Mouse (Mus musculus): Measurements from ENCODE around the gene Dok4. TPM values are rescaled to one million over a fixed set of nuclear protein-coding genes. Genes with fewer than 3 reads are reported as not detected.

Gene Dok4
- 1 to 10 TPM; 7.7 to 9.8 TPM for total RNA-seq (2021)
- long read RNA-seq, experiment 1, transcript Dok4-201 (9 exons, 2,590 nt): major isoform, 17 of 22 reads
- long read RNA-seq, experiment 1, partial matches to known transcripts: 1 of 22 reads
- long read RNA-seq, experiment 1, other reads (novel, unspliced or antisense): 4 of 22 reads
- long read RNA-seq, experiment 2, transcript Dok4-201 (9 exons, 2,590 nt): major isoform, 8 of 9 reads
- long read RNA-seq, experiment 2, partial matches to known transcripts: 1 of 9 reads
- long read RNA-seq, experiment 2, other reads (novel, unspliced or antisense): 0 of 9 reads

GRCm38 (mm10) chr8:94876197-94876730, at the start of gene Dok4:
TSS of gene Dok4 (minus strand) at chr8:94876330.
- peak; percentile 96 to 99 for DNase-seq (ENCODE audit: low spot score in 2 of 2)

GRCm38 (mm10) chr8:94923405-94923804, 47.3 kb upstream of the Dok4 start, which contains the start of gene Adgrg5:
TSS of gene Adgrg5 (plus strand) at chr8:94923694.
- DNase-seq (ENCODE audit: low spot score in 2 of 2): no peak

GRCm38 (mm10) chr8:94922602-94923001, 46.5 kb upstream of the Dok4 start:
- no peak for DNase-seq (ENCODE audit: low spot score in 2 of 2)

GRCm38 (mm10) chr8:94922176-94922575, 46.0 kb upstream of the Dok4 start:
- no peak for DNase-seq (ENCODE audit: low spot score in 2 of 2)

- no peak for DNase-seq (ENCODE audit: low spot score in 2 of 2)
These were observed 43.1 kb upstream of the Dok4 start for GRCm38 (mm10) chr8:94919256-94919655.

GRCm38 (mm10) chr8:94917851-94918495, 41.8 kb upstream of the Dok4 start, which contains the start of gene Ccdc102a:
TSS of gene Ccdc102a (minus strand) at chr8:94918098.
- DNase-seq (ENCODE audit: low spot score in 2 of 2): peak; percentile 61 to 64

GRCm38 (mm10) chr8:94917352-94917751, 41.2 kb upstream of the Dok4 start:
- peak; percentile 88 to 89 for DNase-seq (ENCODE audit: low spot score in 2 of 2)

- no peak for DNase-seq (ENCODE audit: low spot score in 2 of 2)
These were observed 40.8 kb upstream of the Dok4 start for GRCm38 (mm10) chr8:94916960-94917324.

GRCm38 (mm10) chr8:94916311-94916959, 40.3 kb upstream of the Dok4 start:
- DNase-seq (ENCODE audit: low spot score in 2 of 2): no peak

- DNase-seq (ENCODE audit: low spot score in 2 of 2): no peak
These were observed 38.6 kb upstream of the Dok4 start for GRCm38 (mm10) chr8:94914701-94915101.

GRCm38 (mm10) chr8:94914256-94914655, 38.1 kb upstream of the Dok4 start:
- DNase-seq (ENCODE audit: low spot score in 2 of 2): no peak

GRCm38 (mm10) chr8:94913061-94913660, 37.0 kb upstream of the Dok4 start:
- DNase-seq (ENCODE audit: low spot score in 2 of 2): peak; percentile 70 to 76

GRCm38 (mm10) chr8:94908847-94909246, 32.7 kb upstream of the Dok4 start:
- peak; percentile 87 to 88 for DNase-seq (ENCODE audit: low spot score in 2 of 2)

GRCm38 (mm10) chr8:94907591-94908300, 31.6 kb upstream of the Dok4 start:
- no peak for DNase-seq (ENCODE audit: low spot score in 2 of 2)

- DNase-seq (ENCODE audit: low spot score in 2 of 2): peak; percentile 80
These were observed 28.5 kb upstream of the Dok4 start for GRCm38 (mm10) chr8:94904450-94905175.

GRCm38 (mm10) chr8:94903709-94904108, 27.6 kb upstream of the Dok4 start:
- no peak for DNase-seq (ENCODE audit: low spot score in 2 of 2)

GRCm38 (mm10) chr8:94901031-94901430, 24.9 kb upstream of the Dok4 start:
- no peak for DNase-seq (ENCODE audit: low spot score in 2 of 2)

- no peak for DNase-seq (ENCODE audit: low spot score in 2 of 2)
These were observed 24.5 kb upstream of the Dok4 start for GRCm38 (mm10) chr8:94900617-94901016.

GRCm38 (mm10) chr8:94899262-94899661, 23.1 kb upstream of the Dok4 start:
- no peak for DNase-seq (ENCODE audit: low spot score in 2 of 2)

- no peak for DNase-seq (ENCODE audit: low spot score in 2 of 2)
These were observed 16.8 kb upstream of the Dok4 start for GRCm38 (mm10) chr8:94892917-94893316.

All from adrenal gland, adult 18-20 months (tissue).